Mouse (Mus musculus): ENCODE measurements at regions not wholly inside any gene's neighbourhood (a gene's known extent, or its start where the extent isn't known, plus 50 kb on each side); places are given as distances from the start of the nearest gene placed in this dataset.

- 0 out of 2 replicates have a peak overlapping the region, but pooled peaks have one; percentile 47 for H3K27ac ChIP-seq (replicated peaks; ENCODE audit: insufficient read depth, low read depth, low read length)
- no peaks in the 10 kb centered on the region for H3K36me3 ChIP-seq (ENCODE audit: control insufficient read depth, insufficient read depth, low read length)
- TF ChIP-seq CTCF (IDR thresholded peaks at IDR 0.05; ENCODE audit: low read depth, low read length) (no peak), POLR2A (IDR thresholded peaks at IDR 0.05; ENCODE audit: extremely low read depth, insufficient read depth, low read length) (no peak)
- peaks cover 2% of the 10 kb centered on the region for H3K4me1 ChIP-seq (ENCODE audit: control insufficient read depth, insufficient read depth, low read length)
- H3K79me2 ChIP-seq (ENCODE audit: control insufficient read depth, insufficient read depth, low read length) = no peaks in the 10 kb centered on the region
- H3K9ac ChIP-seq (ENCODE audit: low read depth, low read length) = no peak overlapping the region
- no peak for DNase-seq (ENCODE audit: extremely low read depth, low read depth, low spot score)
- H3K27me3 ChIP-seq (ENCODE audit: control insufficient read depth, insufficient read depth, low read length) = peaks cover 2% of the 10 kb centered on the region; the same call in 1 of the 2 replicates
- no peak overlapping the region for H3K4me3 ChIP-seq (ENCODE audit: insufficient read depth, low read depth, low read length)
- 90% methylated on average over 3 of the region's 3 CpGs for WGBS
Observed at GRCm38 (mm10) chr4:11882666-11883065, 98.4 kb downstream of the Gm10604 start.

- TF ChIP-seq CTCF (IDR thresholded peaks at IDR 0.05; ENCODE audit: low read depth, low read length) (no peak), POLR2A (IDR thresholded peaks at IDR 0.05; ENCODE audit: extremely low read depth, insufficient read depth, low read length) (no peak)
- Histone ChIP-seq H3K79me2 (ENCODE audit: control insufficient read depth, insufficient read depth, low read length) (no peaks in the 10 kb centered on the region), H3K27me3 (ENCODE audit: control insufficient read depth, insufficient read depth, low read length) (0 out of 2 replicates have a peak, but pooled peaks cover 4% of the 10 kb centered on the region), H3K4me1 (ENCODE audit: control insufficient read depth, insufficient read depth, low read length) (peaks cover 2% of the 10 kb centered on the region), H3K4me3 (ENCODE audit: insufficient read depth, low read depth, low read length) (no peak overlapping the region), H3K27ac (replicated peaks; ENCODE audit: insufficient read depth, low read depth, low read length) (no peak overlapping the region), H3K9ac (ENCODE audit: low read depth, low read length) (no peak overlapping the region), H3K36me3 (ENCODE audit: control insufficient read depth, insufficient read depth, low read length) (no peaks in the 10 kb centered on the region)
- DNase-seq (ENCODE audit: extremely low read depth, low read depth, low spot score) = peak; percentile 61
- WGBS = 31% methylated on average over 6 of the region's 6 CpGs
Observed at GRCm38 (mm10) chr4:11878638-11879037, 102.4 kb downstream of the Gm10604 start.

- Histone ChIP-seq H3K4me1 (ENCODE audit: control insufficient read depth, insufficient read depth, low read length) (peaks cover 2% of the 10 kb centered on the region), H3K27me3 (ENCODE audit: control insufficient read depth, insufficient read depth, low read length) (0 out of 2 replicates have a peak, but pooled peaks cover 4% of the 10 kb centered on the region), H3K9ac (ENCODE audit: low read depth, low read length) (no peak overlapping the region), H3K36me3 (ENCODE audit: control insufficient read depth, insufficient read depth, low read length) (no peaks in the 10 kb centered on the region), H3K4me3 (ENCODE audit: insufficient read depth, low read depth, low read length) (no peak overlapping the region), H3K27ac (replicated peaks; ENCODE audit: insufficient read depth, low read depth, low read length) (no peak overlapping the region), H3K79me2 (ENCODE audit: control insufficient read depth, insufficient read depth, low read length) (no peaks in the 10 kb centered on the region)
- no peak for DNase-seq (ENCODE audit: extremely low read depth, low read depth, low spot score)
- 89% methylated on average over 4 of the region's 4 CpGs for WGBS
- TF ChIP-seq CTCF (IDR thresholded peaks at IDR 0.05; ENCODE audit: low read depth, low read length) = no peak
- TF ChIP-seq POLR2A (IDR thresholded peaks at IDR 0.05; ENCODE audit: extremely low read depth, insufficient read depth, low read length) = no peak
Observed at GRCm38 (mm10) chr4:11877945-11878344, 103.1 kb downstream of the Gm10604 start.

GRCm38 (mm10) chr4:11876009-11876408 lies 105.1 kb downstream of the Gm10604 start:
- no peak for TF ChIP-seq POLR2A (IDR thresholded peaks at IDR 0.05; ENCODE audit: extremely low read depth, insufficient read depth, low read length)
- no peak for TF ChIP-seq CTCF (IDR thresholded peaks at IDR 0.05; ENCODE audit: low read depth, low read length)
- Histone ChIP-seq H3K4me1 (ENCODE audit: control insufficient read depth, insufficient read depth, low read length) (peaks cover 2% of the 10 kb centered on the region), H3K9ac (ENCODE audit: low read depth, low read length) (no peak overlapping the region), H3K4me3 (ENCODE audit: insufficient read depth, low read depth, low read length) (no peak overlapping the region), H3K27ac (replicated peaks; ENCODE audit: insufficient read depth, low read depth, low read length) (no peak overlapping the region), H3K27me3 (ENCODE audit: control insufficient read depth, insufficient read depth, low read length) (peaks cover 6% of the 10 kb centered on the region; the same call in 1 of the 2 replicates), H3K36me3 (ENCODE audit: control insufficient read depth, insufficient read depth, low read length) (no peaks in the 10 kb centered on the region), H3K79me2 (ENCODE audit: control insufficient read depth, insufficient read depth, low read length) (no peaks in the 10 kb centered on the region)
- no peak for DNase-seq (ENCODE audit: extremely low read depth, low read depth, low spot score)
- 91% methylated on average over 1 of the region's 1 CpGs for WGBS

- peaks cover 7% of the 10 kb centered on the region for H3K4me1 ChIP-seq (ENCODE audit: control insufficient read depth, insufficient read depth, low read length)
- H3K36me3 ChIP-seq (ENCODE audit: control insufficient read depth, insufficient read depth, low read length) = no peaks in the 10 kb centered on the region
- no peak for TF ChIP-seq POLR2A (IDR thresholded peaks at IDR 0.05; ENCODE audit: extremely low read depth, insufficient read depth, low read length)
- peaks cover 6% of the 10 kb centered on the region; the same call in 1 of the 2 replicates for H3K27me3 ChIP-seq (ENCODE audit: control insufficient read depth, insufficient read depth, low read length)
- WGBS = 67% methylated on average over 4 of the region's 4 CpGs
- no peak overlapping the region for H3K27ac ChIP-seq (replicated peaks; ENCODE audit: insufficient read depth, low read depth, low read length)
- no peaks in the 10 kb centered on the region for H3K79me2 ChIP-seq (ENCODE audit: control insufficient read depth, insufficient read depth, low read length)
- no peak overlapping the region for H3K4me3 ChIP-seq (ENCODE audit: insufficient read depth, low read depth, low read length)
- H3K9ac ChIP-seq (ENCODE audit: low read depth, low read length) = no peak overlapping the region
- DNase-seq (ENCODE audit: extremely low read depth, low read depth, low spot score) = no peak
Observed at GRCm38 (mm10) chr4:11874586-11875264, 106.3 kb downstream of the Gm10604 start.

GRCm38 (mm10) chr4:11872036-11872435 lies 109.0 kb downstream of the Gm10604 start:
- no peak for TF ChIP-seq POLR2A (IDR thresholded peaks at IDR 0.05; ENCODE audit: extremely low read depth, insufficient read depth, low read length)
- TF ChIP-seq CTCF (IDR thresholded peaks at IDR 0.05; ENCODE audit: low read depth, low read length) = no peak
- no peak overlapping the region; the same call in 1 of the 2 replicates for H3K27ac ChIP-seq (replicated peaks; ENCODE audit: insufficient read depth, low read depth, low read length)
- WGBS = 92% methylated on average over 3 of the region's 3 CpGs

More at GRCm38 (mm10) chr4:11872036-11872435, 109.0 kb downstream of the Gm10604 start:
- Histone ChIP-seq H3K4me3 (ENCODE audit: insufficient read depth, low read depth, low read length) (no peak overlapping the region), H3K4me1 (ENCODE audit: control insufficient read depth, insufficient read depth, low read length) (peaks cover 21% of the 10 kb centered on the region), H3K36me3 (ENCODE audit: control insufficient read depth, insufficient read depth, low read length) (no peaks in the 10 kb centered on the region), H3K9ac (ENCODE audit: low read depth, low read length) (no peak overlapping the region), H3K27me3 (ENCODE audit: control insufficient read depth, insufficient read depth, low read length) (peaks cover 6% of the 10 kb centered on the region; the same call in 1 of the 2 replicates), H3K79me2 (ENCODE audit: control insufficient read depth, insufficient read depth, low read length) (no peaks in the 10 kb centered on the region)
- DNase-seq (ENCODE audit: extremely low read depth, low read depth, low spot score) = peak; percentile 15

Measured in liver, adult 2 months (tissue).